Mouse (Mus musculus): ENCODE results near the gene Bend7. TPM values are rescaled to one million over a fixed set of nuclear protein-coding genes. Genes with fewer than 3 reads are reported as not detected.
A peak's percentile ranks its signal among the peaks of the same experiment; 100 is the strongest.

The Bend7 gene
- 4.5 and 4.9 TPM in 2 replicates for polyA plus RNA-seq (2014; fragmentation: Nextera tagmentation; extraction: Ambion mirVana)

DNA sequence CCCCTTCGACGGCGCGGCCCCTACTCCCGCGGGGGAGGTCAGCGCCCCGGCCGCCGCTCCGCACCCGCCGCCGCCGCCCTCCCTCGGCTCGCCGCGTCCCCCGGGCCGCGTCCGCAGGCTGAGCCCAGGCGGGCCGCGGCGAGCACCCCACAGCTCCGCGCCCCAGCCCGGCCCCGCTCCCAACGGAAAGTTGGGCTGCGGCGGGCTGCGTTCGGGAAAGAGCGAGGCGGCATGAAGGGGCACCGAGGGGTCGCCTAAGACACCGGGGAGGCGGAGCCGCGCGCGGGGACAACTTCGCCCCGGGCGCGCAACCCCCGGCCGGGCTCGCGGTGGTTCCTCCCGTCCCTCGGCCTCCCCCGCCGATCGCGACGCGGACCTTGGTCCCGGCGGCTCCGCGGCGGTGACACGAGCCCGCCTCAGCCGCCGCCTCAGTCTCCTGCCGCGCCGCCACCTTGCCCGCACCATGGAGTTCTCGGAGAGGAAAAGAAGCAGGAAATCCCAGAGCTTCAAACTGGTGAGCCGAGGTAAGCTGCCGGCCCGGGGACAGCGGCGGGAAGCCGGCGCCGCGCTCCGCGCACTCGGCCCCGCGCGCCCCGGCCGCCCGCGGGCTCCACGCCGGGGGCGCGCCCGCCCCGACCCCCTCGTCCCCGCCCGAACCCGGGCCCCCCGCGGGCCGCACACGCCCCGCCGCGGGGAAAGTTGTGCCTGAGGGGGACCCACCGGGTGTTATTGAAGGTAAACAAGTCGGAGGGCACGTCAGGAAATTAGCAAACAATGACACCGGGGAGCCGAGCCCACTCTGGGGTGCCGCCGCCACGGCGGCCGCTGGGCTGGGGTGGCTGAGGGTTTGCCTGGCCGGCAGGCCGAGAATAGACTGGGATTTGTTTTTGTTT is at the start of gene Bend7:
Gene Bend7, plus strand, starts transcription at position 63 of the 893 bp plus-strand sequence.
- H3K9me3 ChIP-seq (ENCODE audit: control insufficient read depth, low read length) = no peaks in the 10 kb centered on the region
- H3K36me3 ChIP-seq (ENCODE audit: control insufficient read depth, insufficient read depth, low read length) = no peaks in the 10 kb centered on the region
- peak within 1 kb of the TSS; percentile 91 for H3K4me2 ChIP-seq (ENCODE audit: low read length)
- H3K4me3 ChIP-seq (ENCODE audit: low read depth, low read length) = peak within 1 kb of the TSS; percentile 70
- WGBS = under 1% methylated on average over 83 of the region's 124 CpGs
- DNase-seq (ENCODE audit: low spot score) = peak; percentile 78
- peak within 1 kb of the TSS; percentile 74 for H3K9ac ChIP-seq (ENCODE audit: low read length)
- peak; percentile 86 for ATAC-seq (replicated peaks; ENCODE audit: low FRiP score, low TSS enrichment, low read depth)
- peaks cover 39% of the 10 kb centered on the region for H3K27me3 ChIP-seq (replicated peaks; ENCODE audit: control insufficient read depth, insufficient read depth, low read length)
- no peaks in the 10 kb centered on the region for H3K4me1 ChIP-seq (replicated peaks; ENCODE audit: control insufficient read depth, insufficient read depth, low read length)
- H3K27ac ChIP-seq (ENCODE audit: low read depth) = peak within 1 kb of the TSS; percentile 59; the same call in 1 of the 2 replicates

- H3K4me2 ChIP-seq (ENCODE audit: low read length) = no peak overlapping the region
- no peak for ATAC-seq (replicated peaks; ENCODE audit: low FRiP score, low TSS enrichment, low read depth)
Measured at GRCm38 (mm10) chr2:4668626-4669025, 49.0 kb upstream of the Bend7 start.

DNA sequence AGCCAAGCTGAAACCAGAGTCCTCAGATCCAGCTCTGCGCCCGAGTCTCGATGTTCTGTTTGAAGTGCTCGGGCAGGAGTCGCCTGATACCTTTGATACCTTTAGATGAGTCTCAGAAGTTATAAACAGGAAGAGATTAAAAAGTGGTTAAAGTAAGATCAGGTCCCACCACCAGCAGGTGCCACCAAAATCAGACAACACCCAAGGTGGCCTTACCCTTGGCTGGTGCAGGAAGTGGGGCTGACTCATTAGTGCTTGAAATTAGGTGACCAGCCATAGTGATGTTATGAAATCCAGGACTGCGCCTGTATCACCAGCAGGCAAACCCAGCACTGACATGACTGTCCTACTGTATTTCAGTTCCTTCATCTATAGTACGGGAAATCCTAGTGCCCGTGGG is 47.9 kb upstream of the Bend7 start:
- no peak overlapping the region for H3K4me2 ChIP-seq (ENCODE audit: low read length)
- no peaks in the 10 kb centered on the region for H3K4me1 ChIP-seq (replicated peaks; ENCODE audit: control insufficient read depth, insufficient read depth, low read length)
- ATAC-seq (replicated peaks; ENCODE audit: low FRiP score, low TSS enrichment, low read depth) = no peak
- DNase-seq (ENCODE audit: low spot score) = no peak
- no peaks in the 10 kb centered on the region for H3K36me3 ChIP-seq (ENCODE audit: control insufficient read depth, insufficient read depth, low read length)
- no peak overlapping the region for H3K4me3 ChIP-seq (ENCODE audit: low read depth, low read length)
- no peak overlapping the region for H3K27ac ChIP-seq (ENCODE audit: low read depth)
- H3K9ac ChIP-seq (ENCODE audit: low read length) = no peak overlapping the region
- no peaks in the 10 kb centered on the region for H3K9me3 ChIP-seq (ENCODE audit: control insufficient read depth, low read length)
- no peaks in the 10 kb centered on the region for H3K27me3 ChIP-seq (replicated peaks; ENCODE audit: control insufficient read depth, insufficient read depth, low read length)
- 91% methylated on average over 8 of the region's 8 CpGs for WGBS

More at GRCm38 (mm10) chr2:4668626-4669025, 49.0 kb upstream of the Bend7 start:
- DNase-seq (ENCODE audit: low spot score) = no peak
- Histone ChIP-seq H3K27me3 (replicated peaks; ENCODE audit: control insufficient read depth, insufficient read depth, low read length) (no peaks in the 10 kb centered on the region), H3K4me1 (replicated peaks; ENCODE audit: control insufficient read depth, insufficient read depth, low read length) (no peaks in the 10 kb centered on the region), H3K9me3 (ENCODE audit: control insufficient read depth, low read length) (no peaks in the 10 kb centered on the region), H3K4me3 (ENCODE audit: low read depth, low read length) (no peak overlapping the region), H3K27ac (ENCODE audit: low read depth) (no peak overlapping the region), H3K36me3 (ENCODE audit: control insufficient read depth, insufficient read depth, low read length) (no peaks in the 10 kb centered on the region), H3K9ac (ENCODE audit: low read length) (no peak overlapping the region)
- 75% methylated on average over 2 of the region's 2 CpGs for WGBS

DNA sequence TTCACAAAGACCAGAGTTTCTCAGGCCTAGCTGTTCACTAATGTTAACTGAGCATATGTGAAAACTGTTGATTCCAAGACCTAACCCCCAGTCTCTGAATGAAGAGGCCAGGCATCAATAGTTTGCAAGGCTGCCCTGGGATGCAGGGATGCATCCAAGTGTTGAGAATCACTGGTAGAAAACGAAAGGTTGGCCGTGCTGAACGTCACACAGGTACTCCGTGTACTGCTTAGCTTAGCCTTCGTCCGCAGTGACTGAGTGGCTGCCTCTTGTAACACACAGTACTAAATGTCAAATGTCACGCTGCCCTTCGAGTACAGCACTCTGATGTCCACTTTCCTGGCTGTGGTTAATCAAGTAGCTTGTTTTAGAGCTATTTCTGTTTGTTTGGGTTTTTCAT is 46.0 kb upstream of the Bend7 start:
- Histone ChIP-seq H3K4me1 (replicated peaks; ENCODE audit: control insufficient read depth, insufficient read depth, low read length) (no peaks in the 10 kb centered on the region), H3K36me3 (ENCODE audit: control insufficient read depth, insufficient read depth, low read length) (no peaks in the 10 kb centered on the region), H3K27me3 (replicated peaks; ENCODE audit: control insufficient read depth, insufficient read depth, low read length) (no peaks in the 10 kb centered on the region), H3K27ac (ENCODE audit: low read depth) (no peak overlapping the region), H3K9me3 (ENCODE audit: control insufficient read depth, low read length) (no peaks in the 10 kb centered on the region), H3K4me2 (ENCODE audit: low read length) (no peak overlapping the region), H3K4me3 (ENCODE audit: low read depth, low read length) (no peak overlapping the region), H3K9ac (ENCODE audit: low read length) (no peak overlapping the region)
- no peak for ATAC-seq (replicated peaks; ENCODE audit: low FRiP score, low TSS enrichment, low read depth)
- DNase-seq (ENCODE audit: low spot score) = no peak
- WGBS = 83% methylated on average over 8 of the region's 8 CpGs

GRCm38 (mm10) chr2:4679886-4680285 is 37.7 kb upstream of the Bend7 start:
- DNase-seq (ENCODE audit: low spot score) (no peak), ATAC-seq (replicated peaks; ENCODE audit: low FRiP score, low TSS enrichment, low read depth) (no peak)
- no peak overlapping the region for H3K27ac ChIP-seq (ENCODE audit: low read depth)
- no peaks in the 10 kb centered on the region for H3K4me1 ChIP-seq (replicated peaks; ENCODE audit: control insufficient read depth, insufficient read depth, low read length)
- no peaks in the 10 kb centered on the region for H3K36me3 ChIP-seq (ENCODE audit: control insufficient read depth, insufficient read depth, low read length)
- H3K9ac ChIP-seq (ENCODE audit: low read length) = no peak overlapping the region
- H3K27me3 ChIP-seq (replicated peaks; ENCODE audit: control insufficient read depth, insufficient read depth, low read length) = no peaks in the 10 kb centered on the region
- H3K4me2 ChIP-seq (ENCODE audit: low read length) = no peak overlapping the region
- no peak overlapping the region for H3K4me3 ChIP-seq (ENCODE audit: low read depth, low read length)
- no peaks in the 10 kb centered on the region for H3K9me3 ChIP-seq (ENCODE audit: control insufficient read depth, low read length)
- WGBS = 83% methylated on average over 3 of the region's 3 CpGs

DNA sequence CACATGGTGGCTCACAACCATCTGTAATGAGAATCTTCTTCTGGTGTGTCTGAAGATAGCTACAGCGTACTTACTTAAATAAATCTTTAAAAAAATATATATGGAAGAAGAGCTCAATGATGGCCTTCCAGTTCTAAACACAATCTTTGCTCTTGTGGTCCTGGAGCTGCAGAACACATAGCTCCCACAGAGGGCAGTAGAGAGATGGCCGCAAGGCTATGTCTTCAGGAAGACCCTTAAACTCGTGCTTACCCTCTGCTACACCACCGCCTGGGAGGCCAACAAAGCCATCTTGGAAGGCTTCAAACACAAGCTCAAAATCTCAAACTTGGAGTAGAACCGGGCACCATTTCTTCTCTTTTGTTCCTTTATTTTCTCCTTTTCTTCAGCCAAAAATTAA is 6.4 kb upstream of the Bend7 start:
- Histone ChIP-seq H3K27ac (ENCODE audit: low read depth) (no peak overlapping the region), H3K9ac (ENCODE audit: low read length) (no peak overlapping the region), H3K27me3 (replicated peaks; ENCODE audit: control insufficient read depth, insufficient read depth, low read length) (peaks cover 13% of the 10 kb centered on the region), H3K4me3 (ENCODE audit: low read depth, low read length) (no peak overlapping the region), H3K9me3 (ENCODE audit: control insufficient read depth, low read length) (no peaks in the 10 kb centered on the region), H3K36me3 (ENCODE audit: control insufficient read depth, insufficient read depth, low read length) (no peaks in the 10 kb centered on the region), H3K4me1 (replicated peaks; ENCODE audit: control insufficient read depth, insufficient read depth, low read length) (no peaks in the 10 kb centered on the region), H3K4me2 (ENCODE audit: low read length) (no peak overlapping the region)
- DNase-seq (ENCODE audit: low spot score) (no peak), ATAC-seq (replicated peaks; ENCODE audit: low FRiP score, low TSS enrichment, low read depth) (no peak)
- WGBS = 59% methylated on average over 5 of the region's 5 CpGs

- Histone ChIP-seq H3K27ac (ENCODE audit: low read depth) (no peak overlapping the region), H3K4me2 (ENCODE audit: low read length) (peak overlapping the region; percentile 91), H3K9me3 (ENCODE audit: control insufficient read depth, low read length) (no peaks in the 10 kb centered on the region), H3K27me3 (replicated peaks; ENCODE audit: control insufficient read depth, insufficient read depth, low read length) (peaks cover 39% of the 10 kb centered on the region), H3K4me1 (replicated peaks; ENCODE audit: control insufficient read depth, insufficient read depth, low read length) (no peaks in the 10 kb centered on the region), H3K36me3 (ENCODE audit: control insufficient read depth, insufficient read depth, low read length) (no peaks in the 10 kb centered on the region), H3K4me3 (ENCODE audit: low read depth, low read length) (peak overlapping the region; percentile 70), H3K9ac (ENCODE audit: low read length) (peak overlapping the region; percentile 74)
- ATAC-seq (replicated peaks; ENCODE audit: low FRiP score, low TSS enrichment, low read depth) (peak; percentile 75), DNase-seq (ENCODE audit: low spot score) (peak; percentile 78)
- 5% methylated on average over 30 of the region's 49 CpGs for WGBS
Measured at GRCm38 (mm10) chr2:4717081-4717768, 406 bp upstream of the Bend7 start.

GRCm38 (mm10) chr2:4723088-4723487 is 5.5 kb downstream of the Bend7 start:
- DNase-seq (ENCODE audit: low spot score) = no peak
- Histone ChIP-seq H3K4me2 (ENCODE audit: low read length) (no peak overlapping the region), H3K27ac (ENCODE audit: low read depth) (no peak overlapping the region), H3K4me3 (ENCODE audit: low read depth, low read length) (no peak overlapping the region), H3K4me1 (replicated peaks; ENCODE audit: control insufficient read depth, insufficient read depth, low read length) (no peaks in the 10 kb centered on the region), H3K27me3 (replicated peaks; ENCODE audit: control insufficient read depth, insufficient read depth, low read length) (peaks cover 15% of the 10 kb centered on the region; the same call in 1 of the 2 replicates), H3K36me3 (ENCODE audit: control insufficient read depth, insufficient read depth, low read length) (no peaks in the 10 kb centered on the region), H3K9me3 (ENCODE audit: control insufficient read depth, low read length) (no peaks in the 10 kb centered on the region), H3K9ac (ENCODE audit: low read length) (no peak overlapping the region)
- ATAC-seq (replicated peaks; ENCODE audit: low FRiP score, low TSS enrichment, low read depth) = no peak
- WGBS = 78% methylated on average over 8 of the region's 8 CpGs

All from intestine, embryonic 14.5 days (tissue).